Mouse (Mus musculus): Measurements from ENCODE around the gene Sptssa.

The Sptssa gene

DNA sequence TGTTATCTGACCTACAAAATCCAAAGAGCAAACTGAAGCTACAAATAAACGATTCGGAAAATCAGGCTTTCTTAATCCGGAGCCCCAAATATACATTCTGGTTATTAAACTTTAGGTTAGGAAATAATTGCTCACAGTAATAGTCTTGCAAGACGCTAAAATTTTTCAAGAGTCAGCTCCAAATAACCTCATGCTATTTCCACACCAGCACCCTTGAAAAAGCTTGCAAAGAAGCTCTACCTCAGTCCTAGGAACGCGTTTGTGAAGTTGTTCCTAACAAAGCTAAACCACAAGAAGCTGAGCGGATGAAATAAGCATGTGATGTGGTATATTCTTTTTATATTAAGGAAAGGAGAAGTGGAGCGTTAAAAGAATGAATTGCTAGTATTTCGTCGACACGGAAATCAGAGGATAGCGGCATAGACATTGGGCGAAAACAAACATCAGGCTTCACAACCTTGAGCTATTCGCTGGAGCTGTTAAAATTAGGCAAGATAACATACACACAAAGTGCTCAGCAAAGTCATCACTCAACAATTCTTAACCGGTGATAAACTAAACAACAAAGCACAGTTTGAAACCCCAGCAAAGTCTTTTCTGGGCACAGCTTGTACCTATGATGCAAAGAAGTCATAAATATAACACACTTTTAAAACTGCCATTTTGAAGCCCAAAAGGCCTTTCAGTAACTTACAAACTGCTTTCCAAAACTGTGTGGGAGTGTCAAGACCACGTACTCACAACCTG lies 908 bp downstream of the Sptssa start:
- in situ Hi-C loops (cut with MboI, MseI) = no loop called here

- in situ Hi-C loops (cut with MboI, MseI) = no loop called here
Measured at GRCm38 (mm10) chr12:54654741-54655140, 1.6 kb downstream of the Sptssa start.

GRCm38 (mm10) chr12:54654141-54654540 lies 2.2 kb downstream of the Sptssa start:
- in situ Hi-C loops (cut with MboI, MseI) = no loop called here

DNA sequence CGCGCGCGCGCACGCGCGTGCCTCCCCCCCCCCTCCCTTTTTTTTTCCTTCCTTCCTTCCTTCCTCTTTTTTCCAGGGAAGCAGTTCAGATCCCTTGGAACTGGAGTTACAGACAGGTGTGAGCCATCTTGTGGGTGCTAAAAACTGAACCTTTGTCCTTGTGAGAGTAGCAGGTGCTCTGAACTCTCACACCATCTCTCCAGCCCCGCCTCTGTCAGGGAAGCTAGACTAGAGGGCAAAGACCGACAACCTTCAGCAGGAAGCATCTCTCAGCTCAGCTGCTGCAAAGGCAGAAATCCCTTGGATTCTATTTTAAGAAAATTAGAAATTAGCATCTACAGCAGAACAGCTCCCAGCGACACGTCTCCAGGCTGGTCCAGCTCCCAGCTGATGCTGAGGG lies 4.0 kb downstream of the Sptssa start:
- in situ Hi-C loops (cut with MboI, MseI) = no loop called here

GRCm38 (mm10) chr12:54651820-54652219 lies 4.6 kb downstream of the Sptssa start:
- in situ Hi-C loops (cut with MboI, MseI) = no loop called here

DNA sequence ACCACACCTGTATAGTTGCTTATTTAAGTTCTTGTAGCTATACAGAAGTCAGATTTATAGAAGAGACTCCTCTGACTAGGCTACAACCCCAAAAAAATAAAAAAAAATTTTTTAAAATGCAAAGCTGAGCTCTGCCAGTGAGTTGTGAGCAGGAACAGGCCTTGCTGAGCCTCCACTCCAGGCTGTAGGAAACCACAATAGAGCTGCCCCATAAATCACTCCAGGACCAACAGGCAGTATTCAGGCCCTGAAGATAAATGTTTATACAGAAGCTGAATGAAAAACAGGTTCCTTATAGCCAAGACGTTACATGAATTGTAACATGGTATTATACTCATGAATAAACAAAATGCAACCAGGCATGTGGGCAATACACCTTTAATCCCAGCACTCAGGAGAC lies 5.2 kb downstream of the Sptssa start:
- in situ Hi-C loops (cut with MboI, MseI) = no loop called here

GRCm38 (mm10) chr12:54644947-54645346 lies 11.4 kb downstream of the Sptssa start:
- in situ Hi-C loops (cut with MboI, MseI) = no loop called here

DNA sequence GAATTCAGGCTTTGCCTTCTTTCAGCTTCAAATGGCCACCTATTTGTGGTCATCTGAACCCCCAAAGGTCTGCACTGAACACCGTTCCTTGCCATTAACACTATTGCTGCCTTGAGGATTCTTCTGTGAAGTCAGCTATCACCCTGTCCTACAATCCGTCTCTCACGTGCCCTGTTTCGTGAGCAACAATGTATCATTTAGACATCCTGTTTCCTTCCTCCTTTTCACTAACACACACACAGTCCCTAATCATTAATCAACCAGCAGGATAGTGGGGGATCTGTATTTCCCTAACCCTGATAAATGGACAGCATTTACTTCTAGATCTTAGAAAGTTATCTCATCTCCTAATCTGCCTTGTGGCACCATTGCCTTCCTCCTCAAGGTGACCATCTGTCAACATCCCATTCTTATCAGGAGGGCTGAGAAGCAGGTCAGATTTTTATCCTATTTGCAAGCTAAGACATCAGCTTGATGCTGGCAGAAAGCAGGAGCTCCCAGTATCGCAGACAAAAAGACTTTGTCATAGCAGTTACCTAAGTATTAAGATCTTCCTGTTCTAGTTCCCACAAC lies 13.0 kb downstream of the Sptssa start:
- in situ Hi-C loops (cut with MboI, MseI) = no loop called here

GRCm38 (mm10) chr12:54641374-54641773 lies 15.0 kb downstream of the Sptssa start:
- in situ Hi-C loops (cut with MboI, MseI) = no loop called here

DNA sequence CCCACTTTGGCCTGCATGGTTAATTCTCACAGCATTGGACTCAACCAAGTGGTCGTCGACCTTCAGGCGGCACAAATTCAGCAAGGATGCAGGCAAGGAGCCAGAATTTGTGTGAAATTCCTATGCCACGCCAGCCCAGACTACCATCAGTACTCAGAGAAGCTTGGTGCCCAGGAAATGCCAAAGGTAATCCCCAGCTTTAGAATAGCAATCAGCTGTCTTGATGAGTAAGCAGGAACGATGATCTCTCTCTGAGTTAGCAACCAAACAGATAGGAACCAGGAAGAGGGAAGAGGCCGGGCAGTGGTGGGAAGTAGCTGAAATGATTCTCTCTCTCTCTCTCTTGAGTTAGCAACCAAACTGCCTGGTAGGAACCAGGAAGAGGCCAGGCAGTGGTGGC lies 16.1 kb downstream of the Sptssa start:
- in situ Hi-C loops (cut with MboI, MseI) = no loop called here

DNA sequence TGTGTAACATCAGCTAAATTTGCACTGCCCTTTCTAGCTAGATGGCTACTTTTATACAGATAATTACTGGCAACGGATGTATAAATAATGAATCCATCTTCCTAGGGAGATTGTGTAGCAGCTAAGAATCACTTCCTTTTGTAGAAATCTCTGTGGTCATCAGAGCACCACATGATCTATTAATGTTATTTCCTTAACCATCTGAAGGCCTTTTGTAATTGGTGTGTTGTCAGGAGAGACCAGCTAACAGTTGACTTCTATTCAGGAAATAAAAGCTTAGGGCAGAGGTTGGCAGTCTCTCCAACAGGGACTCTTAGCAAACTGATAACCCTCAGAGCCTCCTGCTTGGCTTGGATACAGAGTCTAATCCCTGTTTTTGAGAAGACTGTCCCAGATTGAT lies 19.3 kb downstream of the Sptssa start:
- in situ Hi-C loops (cut with MboI, MseI) = no loop called here

GRCm38 (mm10) chr12:54632141-54632540 lies 24.2 kb downstream of the Sptssa start:
- in situ Hi-C loops (cut with MboI, MseI) = no loop called here

DNA sequence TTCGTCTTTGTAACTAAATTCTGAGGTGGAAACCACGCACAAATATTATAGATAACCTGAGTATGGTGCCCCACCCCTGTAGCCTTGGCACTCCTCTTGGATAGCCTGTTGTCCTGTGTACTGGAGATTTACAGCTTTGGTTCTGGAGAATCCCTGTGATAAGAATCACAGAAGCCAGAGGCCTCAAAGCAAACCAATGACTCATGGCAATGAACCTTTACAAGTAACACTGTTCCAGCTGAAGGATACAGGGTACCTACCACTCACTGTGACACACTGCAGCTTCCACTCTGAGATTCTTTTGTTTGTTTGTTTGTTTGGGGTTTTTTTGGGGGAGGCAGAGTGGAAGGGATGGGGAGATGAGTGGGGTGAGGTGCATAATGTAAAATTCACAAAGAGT lies 34.4 kb downstream of the Sptssa start:
- in situ Hi-C loops (cut with MboI, MseI) = no loop called here

DNA sequence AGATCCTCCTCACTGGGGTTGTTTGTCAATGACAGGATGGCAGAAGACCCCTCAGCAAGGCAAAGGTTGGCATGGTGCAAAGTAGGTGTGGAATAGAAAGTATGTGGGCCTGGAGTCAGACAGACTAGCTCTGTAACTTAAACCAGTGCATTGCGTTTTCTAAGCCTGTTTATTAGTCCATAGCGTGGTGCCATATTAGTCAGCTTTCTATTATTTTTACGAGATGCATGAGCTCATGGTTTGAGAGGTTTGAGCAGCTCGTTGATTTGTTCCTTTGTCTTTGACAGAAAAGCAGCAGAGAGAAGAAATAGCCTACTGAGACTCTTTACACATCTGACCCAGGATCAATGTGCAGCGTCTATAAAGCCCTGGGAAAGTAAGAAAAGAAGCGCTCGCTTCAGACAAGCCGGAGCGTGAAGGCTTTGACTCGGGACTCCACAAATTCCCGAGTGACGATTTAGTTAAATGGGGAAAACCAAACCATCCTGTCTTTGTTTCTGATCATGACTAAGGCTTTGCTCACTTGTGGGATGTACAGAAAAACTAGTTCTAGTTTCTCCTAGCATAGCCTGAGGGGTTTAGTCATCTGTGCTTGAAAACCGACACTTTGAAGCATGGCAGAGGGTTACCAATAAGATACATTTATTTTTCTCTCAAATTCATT lies 36.2 kb downstream of the Sptssa start:
- in situ Hi-C loops (cut with MboI, MseI) = no loop called here

DNA sequence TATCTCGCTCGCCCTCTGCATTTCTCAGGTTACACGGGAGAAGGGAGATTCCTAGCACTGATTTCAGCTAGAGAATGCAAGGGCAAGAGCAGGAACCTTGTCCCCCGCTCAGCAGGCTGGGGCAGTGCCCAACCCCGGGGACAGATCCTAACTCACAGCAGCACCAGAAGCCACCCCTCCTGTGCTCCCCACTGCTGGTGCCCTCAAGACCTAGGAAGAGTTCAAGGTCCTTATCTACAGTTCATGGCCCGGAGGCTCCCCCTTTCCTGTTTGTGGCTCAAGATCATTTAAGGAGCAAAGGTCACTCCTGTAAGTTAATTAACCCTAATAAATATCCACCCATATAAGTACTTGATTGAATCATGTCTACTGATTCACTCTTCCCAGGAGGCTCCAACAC lies 47.4 kb downstream of the Sptssa start:
- in situ Hi-C loops (cut with MboI, MseI) = no loop called here

- in situ Hi-C loops (cut with MboI, MseI) = no loop called here
Measured at GRCm38 (mm10) chr12:54605203-54605602, 51.2 kb downstream of the Sptssa start.

GRCm38 (mm10) chr12:54603542-54604167 lies 52.7 kb downstream of the Sptssa start:
- in situ Hi-C loops (cut with MboI, MseI) = no loop called here

GRCm38 (mm10) chr12:54600482-54600881 lies 55.9 kb downstream of the Sptssa start:
- in situ Hi-C loops (cut with MboI, MseI) = no loop called here

DNA sequence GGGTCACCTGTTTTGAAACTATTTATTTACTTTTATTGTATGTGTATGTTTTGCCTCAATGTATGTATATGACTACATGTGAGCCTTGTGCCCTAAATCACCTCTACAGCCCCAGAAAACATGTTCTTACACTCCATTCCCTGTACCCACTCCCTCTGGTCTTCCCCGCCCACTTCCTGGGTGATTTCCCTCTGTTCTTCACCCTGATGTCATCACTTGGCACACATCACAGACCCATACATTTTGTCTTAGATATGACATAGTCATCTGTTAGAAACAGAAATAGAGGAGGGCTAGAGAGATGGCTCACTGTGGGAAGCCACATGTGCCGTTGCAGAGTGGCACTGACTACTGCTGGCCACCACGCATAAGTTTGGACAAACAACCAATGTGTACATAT lies 58.0 kb downstream of the Sptssa start:
- in situ Hi-C loops (cut with MboI, MseI) = no loop called here

GRCm38 (mm10) chr12:54596715-54597114 lies 59.7 kb downstream of the Sptssa start:
- in situ Hi-C loops (cut with MboI, MseI) = no loop called here

All from T-helper 1 cell (primary cell).